Mouse (Mus musculus) hindbrain, embryonic 13.5 days (tissue): ENCODE results near the gene Kcna7. TPM values are rescaled to one million over a fixed set of nuclear protein-coding genes. Genes with fewer than 3 reads are reported as not detected.

Source experiments
- ATAC-seq: fragments of 200-750 bp; cut with Nextera tagmentation; 2 replicates; pipeline ENCODE4 v1.8.0; 2017; ENCODE audit warnings: moderate TSS enrichment; ENCODE audit not compliant: low FRiP score
- H3K27ac ChIP-seq: fragments of 300-500 bp; sonication (generic); 2 replicates; pipeline ENCODE4 v1.5.1; 2015; ENCODE audit warnings: inconsistent platforms, mild to moderate bottlenecking, moderate library complexity
- H3K27me3 ChIP-seq: fragments of 300-500 bp; sonication (generic); 2 replicates; pipeline ENCODE4 v1.6.1; 2015; ENCODE audit warnings: mild to moderate bottlenecking, inconsistent platforms
- H3K36me3 ChIP-seq: fragments of 300-500 bp; sonication (generic); 2 replicates; pipeline ENCODE4 v1.6.1; 2015; ENCODE audit warnings: mild to moderate bottlenecking, inconsistent platforms
- H3K4me1 ChIP-seq: fragments of 300-500 bp; sonication (generic); replicated peaks from 2 replicates; pipeline ENCODE4 v1.6.1; 2015; ENCODE audit warnings: inconsistent platforms
- H3K4me2 ChIP-seq: fragments of 300-500 bp; sonication (generic); 2 replicates; pipeline ENCODE4 v1.6.1; 2015; ENCODE audit warnings: inconsistent platforms, mild to moderate bottlenecking, moderate library complexity
- H3K4me3 ChIP-seq: fragments of 300-500 bp; sonication (generic); 2 replicates; pipeline ENCODE4 v1.5.1; 2015; ENCODE audit warnings: mild to moderate bottlenecking, inconsistent platforms
- H3K9ac ChIP-seq: fragments of 300-500 bp; sonication (generic); 2 replicates; pipeline ENCODE4 v1.6.1; 2015; ENCODE audit warnings: mild to moderate bottlenecking, inconsistent platforms
- H3K9me3 ChIP-seq: fragments of 300-500 bp; sonication (generic); 2 replicates; pipeline ENCODE4 v1.6.1; 2016; ENCODE audit warnings: inconsistent platforms
- WGBS: fragments of 180-500 bp; shearing (Covaris S2); methylation state at CpG from one replicate; pipeline ENCODE4 v1.1.7; 2015; 5-methylcytosine and 5-hydroxymethylcytosine counted together
- polyA plus RNA-seq: library from polyadenylated mRNA; unstranded; fragments of >200 nt; fragmentation: Nextera tagmentation; extraction: Ambion mirVana; gene quantifications from 2 replicates; pipeline ENCODE4 v1.2.1, GENCODE M21; 2015

Kcna7 gene
- polyA plus RNA-seq, 1 experiment from 2014 or later = not detected

DNA sequence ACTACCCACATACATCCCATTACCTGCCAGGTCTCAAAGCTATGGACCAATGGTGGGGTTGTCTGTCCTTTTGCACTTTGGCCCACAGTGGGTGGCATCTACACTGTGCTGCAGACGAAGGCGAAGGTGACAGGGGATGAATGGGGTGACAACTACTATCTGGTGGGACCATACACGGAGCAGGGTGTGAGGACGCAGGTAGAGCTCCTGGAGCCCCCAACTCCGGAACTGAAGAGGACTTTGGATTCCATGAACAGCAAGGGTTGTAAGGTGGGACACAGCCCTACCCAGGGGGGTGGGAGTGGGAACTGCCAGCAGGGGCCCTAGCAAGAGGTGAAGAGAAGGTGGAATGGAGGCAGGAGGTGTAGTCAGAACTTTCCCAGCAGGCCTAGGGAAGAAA is 31.0 kb downstream of the Kcna7 start:
- 92% methylated on average over 5 of the region's 5 CpGs for WGBS
- Histone ChIP-seq H3K9me3 (no peaks in the 10 kb centered on the region), H3K27ac (no peak overlapping the region), H3K9ac (0 out of 2 replicates have a peak overlapping the region, but pooled peaks have one; percentile 79), H3K27me3 (no peaks in the 10 kb centered on the region), H3K4me3 (no peak overlapping the region), H3K4me1 (peaks cover 54% of the 10 kb centered on the region), H3K36me3 (peaks cover 26% of the 10 kb centered on the region), H3K4me2 (peak overlapping the region; percentile 69; the same call in 1 of the 2 replicates)
- ATAC-seq = no peak

GRCm38 (mm10) chr7:45437046-45437445 is 31.6 kb downstream of the Kcna7 start:
- no peak for ATAC-seq
- Histone ChIP-seq H3K27ac (no peak overlapping the region), H3K4me1 (peaks cover 50% of the 10 kb centered on the region), H3K4me2 (no peak overlapping the region), H3K9me3 (no peaks in the 10 kb centered on the region), H3K4me3 (no peak overlapping the region), H3K27me3 (no peaks in the 10 kb centered on the region), H3K36me3 (peaks cover 24% of the 10 kb centered on the region), H3K9ac (no peak overlapping the region)
- 34% methylated on average over 6 of the region's 6 CpGs for WGBS

DNA sequence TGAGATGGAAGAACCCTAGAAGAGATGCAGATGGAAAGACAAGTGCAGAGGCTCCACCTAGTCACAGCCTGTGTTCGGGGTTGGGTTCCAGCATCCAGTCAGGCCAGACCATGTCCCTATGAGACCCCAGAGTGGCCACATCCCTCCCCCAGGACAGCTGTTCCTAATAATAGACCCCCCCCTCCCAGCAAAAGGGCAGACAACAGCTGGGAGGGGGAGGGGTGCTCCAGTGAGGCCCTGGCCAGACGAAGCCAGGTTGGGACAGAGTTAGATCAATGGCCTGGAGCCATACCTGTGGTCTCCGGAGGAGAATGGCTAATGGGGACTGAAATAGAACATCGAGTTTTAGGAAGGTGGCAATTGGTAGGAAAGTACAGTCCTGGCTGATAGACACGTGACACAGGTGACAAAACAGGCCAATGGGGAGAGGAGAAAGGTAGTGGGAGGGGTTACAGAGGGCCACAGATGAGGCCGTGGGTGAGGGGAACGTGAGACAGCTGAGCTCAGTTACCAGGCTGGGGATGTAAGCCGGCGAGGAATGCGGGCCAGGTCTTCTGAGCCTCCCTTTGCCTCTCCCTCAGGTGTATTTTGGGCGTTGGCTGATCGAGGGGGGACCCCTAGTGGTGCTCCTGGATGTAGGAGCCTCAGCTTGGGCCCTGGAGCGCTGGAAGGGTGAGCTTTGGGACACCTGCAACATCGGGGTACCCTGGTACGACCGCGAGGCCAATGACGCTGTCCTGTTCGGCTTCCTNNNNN is 32.2 kb downstream of the Kcna7 start, which contains the start of gene Ruvbl2:
Gene Ruvbl2, minus strand, starts transcription at position 576 of the 756 bp plus-strand sequence.
- 25% methylated on average over 19 of the region's 19 CpGs for WGBS
- H3K36me3 ChIP-seq = peaks cover 30% of the 10 kb centered on the region
- no peak for ATAC-seq
- peaks cover 44% of the 10 kb centered on the region for H3K4me1 ChIP-seq
- H3K4me3 ChIP-seq = peak within 1 kb of the TSS; percentile 7; the same call in 1 of the 2 replicates
- peak within 1 kb of the TSS; percentile 13; the same call in 1 of the 2 replicates for H3K4me2 ChIP-seq
- H3K9me3 ChIP-seq = no peaks in the 10 kb centered on the region
- no peaks in the 10 kb centered on the region for H3K27me3 ChIP-seq
- H3K9ac ChIP-seq = peak within 1 kb of the TSS; percentile 35; the same call in 1 of the 2 replicates
- no peak within 1 kb of the TSS for H3K27ac ChIP-seq

DNA sequence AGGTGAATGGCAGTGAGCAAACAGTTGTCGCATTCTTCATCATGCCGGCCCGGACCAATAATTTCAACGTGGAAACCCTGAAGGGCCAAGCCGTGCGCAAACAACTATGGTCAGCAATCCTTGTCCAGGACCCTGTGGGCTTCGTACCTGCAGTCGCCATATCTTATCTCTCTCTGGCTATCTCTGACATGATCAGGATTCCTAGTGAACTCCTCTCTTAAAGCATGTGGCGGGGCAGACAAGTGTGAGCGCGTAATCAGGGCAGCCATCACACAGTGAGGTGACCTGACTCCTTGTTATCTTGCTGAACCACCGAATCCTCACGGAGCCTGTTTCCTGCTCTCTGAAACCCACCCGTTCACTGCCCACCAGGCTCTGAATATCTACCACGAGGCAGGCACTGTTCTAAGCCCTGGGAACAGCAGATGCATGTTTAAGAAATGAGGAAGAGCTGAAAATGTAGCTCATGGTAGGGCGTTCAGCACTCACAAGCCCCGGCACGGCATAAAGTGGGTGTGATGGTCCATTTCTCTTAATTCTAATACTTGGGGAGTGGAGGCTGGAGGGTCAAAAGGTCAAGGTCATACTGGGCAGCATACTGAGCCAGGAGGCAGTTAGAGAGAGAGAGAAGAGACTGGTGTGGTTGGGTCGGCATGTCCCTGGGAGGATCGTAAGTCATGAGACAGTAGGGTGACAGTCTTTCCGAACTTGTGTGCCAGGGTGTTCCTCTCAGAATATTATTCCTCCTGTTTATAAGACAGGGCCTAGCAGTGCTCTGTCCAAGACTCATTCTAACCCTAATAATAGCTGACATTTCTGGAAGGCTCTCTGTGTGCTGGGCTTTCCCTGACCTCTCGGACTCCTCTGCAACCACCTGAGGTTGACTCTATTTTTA is 38.3 kb downstream of the Kcna7 start:
- no peak overlapping the region for H3K4me2 ChIP-seq
- no peak overlapping the region for H3K27ac ChIP-seq
- no peak overlapping the region for H3K9ac ChIP-seq
- no peaks in the 10 kb centered on the region for H3K4me1 ChIP-seq
- 91% methylated on average over 22 of the region's 22 CpGs for WGBS
- no peak overlapping the region for H3K4me3 ChIP-seq
- H3K9me3 ChIP-seq = no peaks in the 10 kb centered on the region
- no peaks in the 10 kb centered on the region for H3K27me3 ChIP-seq
- ATAC-seq = no peak
- peaks cover 73% of the 10 kb centered on the region for H3K36me3 ChIP-seq

GRCm38 (mm10) chr7:45446589-45446988 is 41.1 kb downstream of the Kcna7 start:
- Histone ChIP-seq H3K36me3 (peaks cover 64% of the 10 kb centered on the region), H3K27me3 (no peaks in the 10 kb centered on the region), H3K4me2 (no peak overlapping the region), H3K9ac (no peak overlapping the region), H3K27ac (no peak overlapping the region), H3K4me3 (no peak overlapping the region), H3K4me1 (no peaks in the 10 kb centered on the region), H3K9me3 (no peaks in the 10 kb centered on the region)
- no peak for ATAC-seq

- H3K9ac ChIP-seq = no peak overlapping the region
- no peaks in the 10 kb centered on the region for H3K27me3 ChIP-seq
- ATAC-seq = no peak
- H3K27ac ChIP-seq = no peak overlapping the region
- H3K4me2 ChIP-seq = no peak overlapping the region
- peaks cover 65% of the 10 kb centered on the region for H3K36me3 ChIP-seq
- H3K4me3 ChIP-seq = no peak overlapping the region
- H3K4me1 ChIP-seq = no peaks in the 10 kb centered on the region
- 33% methylated on average over 11 of the region's 11 CpGs for WGBS
- H3K9me3 ChIP-seq = no peaks in the 10 kb centered on the region
Measured at GRCm38 (mm10) chr7:45447325-45447990, 42.0 kb downstream of the Kcna7 start.

DNA sequence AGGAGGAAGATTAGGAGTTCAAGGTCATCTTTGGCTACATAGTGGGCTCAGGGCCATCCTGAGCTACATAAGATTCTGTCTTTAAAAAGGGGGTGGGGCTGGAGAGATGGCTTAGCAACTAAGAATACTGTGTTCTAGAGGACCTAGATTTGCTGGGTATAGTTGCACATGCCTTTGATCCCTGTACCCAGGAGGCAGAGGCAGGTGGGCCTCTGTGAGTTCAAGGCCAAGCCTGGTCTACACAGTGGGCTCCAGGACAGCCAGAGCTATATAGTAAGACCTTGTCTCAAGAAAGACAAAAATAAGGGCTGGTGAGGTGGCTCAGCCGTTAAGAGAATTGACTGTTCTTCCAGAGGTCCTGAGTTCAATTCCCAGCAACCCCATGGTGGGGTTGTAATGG is 44.5 kb downstream of the Kcna7 start:
- 90% methylated on average over 1 of the region's 1 CpGs for WGBS
- Histone ChIP-seq H3K9ac (no peak overlapping the region), H3K4me1 (no peaks in the 10 kb centered on the region), H3K4me2 (no peak overlapping the region), H3K27me3 (no peaks in the 10 kb centered on the region), H3K27ac (no peak overlapping the region), H3K9me3 (no peaks in the 10 kb centered on the region), H3K36me3 (peaks cover 59% of the 10 kb centered on the region), H3K4me3 (no peak overlapping the region)
- ATAC-seq = no peak

DNA sequence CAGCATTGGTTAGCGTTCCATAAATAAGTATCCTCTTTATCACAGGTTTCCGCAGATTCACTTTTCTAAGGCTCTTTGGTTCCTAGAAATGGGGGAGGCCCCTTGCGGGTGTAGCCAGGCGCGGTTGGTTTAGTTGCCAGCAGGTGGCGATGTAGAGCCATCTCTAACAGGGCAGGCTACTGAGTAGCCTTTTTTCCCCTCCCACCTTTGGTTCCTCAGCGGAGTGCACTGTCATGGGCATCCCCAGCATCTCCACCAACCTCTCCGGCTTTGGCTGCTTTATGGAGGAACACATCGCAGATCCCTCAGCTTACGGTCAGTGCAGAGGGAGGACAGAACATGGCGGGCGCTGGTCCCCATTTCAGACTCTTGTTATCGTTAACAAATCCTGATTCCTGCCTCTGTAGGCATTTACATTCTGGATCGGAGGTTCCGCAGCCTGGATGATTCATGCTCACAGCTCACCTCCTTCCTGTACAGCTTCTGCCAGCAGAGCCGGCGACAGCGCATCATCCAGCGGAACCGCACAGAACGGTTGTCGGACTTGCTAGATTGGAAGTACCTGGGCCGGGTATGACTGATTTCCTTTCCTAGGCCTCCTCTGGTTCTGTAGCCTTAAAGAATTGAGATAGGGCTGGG is 46.0 kb downstream of the Kcna7 start:
- H3K9ac ChIP-seq = peak overlapping the region; percentile 51; the same call in 1 of the 2 replicates

DNA sequence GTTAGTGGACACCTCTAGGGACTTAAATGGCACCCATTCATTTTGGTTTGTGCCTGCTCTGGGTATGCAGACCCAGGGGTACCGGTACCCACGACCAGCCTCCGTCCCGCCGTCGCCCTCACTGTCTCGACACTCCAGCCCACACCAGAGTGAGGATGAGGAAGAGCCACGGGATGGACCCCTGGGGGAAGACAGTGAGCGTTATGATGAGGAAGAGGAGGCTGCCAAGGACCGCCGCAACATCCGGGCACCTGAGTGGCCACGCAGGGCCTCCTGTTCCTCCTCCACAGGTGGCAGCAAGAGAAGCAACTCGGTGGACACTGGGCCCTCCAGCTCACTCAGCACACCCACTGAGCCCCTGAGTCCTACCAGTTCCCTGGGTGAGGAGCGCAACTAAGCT is 49.5 kb downstream of the Kcna7 start:
- Histone ChIP-seq H3K36me3 (peaks cover 60% of the 10 kb centered on the region), H3K9me3 (no peaks in the 10 kb centered on the region), H3K4me2 (no peak overlapping the region), H3K4me3 (no peak overlapping the region), H3K27ac (no peak overlapping the region), H3K9ac (no peak overlapping the region), H3K27me3 (no peaks in the 10 kb centered on the region), H3K4me1 (peaks cover 21% of the 10 kb centered on the region)
- ATAC-seq = no peak
- 88% methylated on average over 15 of the region's 15 CpGs for WGBS

More for the DNA sequence above, 46.0 kb downstream of the Kcna7 start:
- no peaks in the 10 kb centered on the region for H3K9me3 ChIP-seq
- peak; percentile 70 for ATAC-seq
- 0 out of 2 replicates have a peak overlapping the region, but pooled peaks have one; percentile 0 for H3K4me2 ChIP-seq
- 53% methylated on average over 23 of the region's 23 CpGs for WGBS
- H3K4me3 ChIP-seq = no peak overlapping the region
- no peaks in the 10 kb centered on the region for H3K27me3 ChIP-seq
- H3K4me1 ChIP-seq = peaks cover under 1% of the 10 kb centered on the region; the same call in 1 of the 2 replicates
- peaks cover 60% of the 10 kb centered on the region for H3K36me3 ChIP-seq
- no peak overlapping the region for H3K27ac ChIP-seq

DNA sequence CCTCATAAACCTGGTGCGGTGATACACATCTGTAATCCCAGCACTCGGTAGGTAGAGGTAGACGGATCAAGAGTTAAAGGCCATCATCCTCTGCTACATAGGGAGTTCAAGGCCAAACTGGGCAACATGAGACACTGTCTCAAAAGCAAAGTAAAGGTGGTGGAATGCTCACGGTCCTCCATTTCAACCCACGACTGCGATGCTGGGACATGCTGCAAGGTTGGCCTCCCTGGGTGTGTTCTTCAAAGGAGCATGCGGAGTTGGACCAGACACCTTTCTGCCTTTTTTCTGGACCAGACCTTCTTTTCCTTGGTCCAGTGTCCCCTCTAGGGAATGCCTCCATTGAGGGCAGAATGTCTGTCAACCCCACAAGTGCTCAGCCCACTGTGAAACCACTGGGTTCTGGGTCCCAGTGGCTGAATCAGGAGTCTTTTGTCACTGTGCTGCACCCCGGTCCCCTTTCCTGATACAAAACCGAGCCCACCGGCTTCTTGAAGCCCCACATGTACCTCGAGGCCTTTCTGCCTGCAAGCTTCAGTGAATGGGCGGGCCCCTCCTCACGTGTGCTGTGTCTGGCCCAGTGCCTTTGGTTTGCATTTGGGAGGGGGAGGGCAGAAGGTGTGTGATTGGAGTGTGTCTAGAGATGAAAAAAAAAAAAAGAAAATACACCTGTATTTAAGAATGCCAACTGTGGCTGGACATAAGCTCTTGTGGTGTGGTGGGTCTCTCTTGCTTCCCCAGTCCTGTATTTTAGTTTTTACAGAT is 50.7 kb downstream of the Kcna7 start:
- Histone ChIP-seq H3K4me2 (no peak overlapping the region), H3K27ac (peak overlapping the region; percentile 97), H3K4me1 (peaks cover 32% of the 10 kb centered on the region), H3K9me3 (no peaks in the 10 kb centered on the region), H3K4me3 (no peak overlapping the region), H3K9ac (peak overlapping the region; percentile 95; the same call in 1 of the 2 replicates), H3K27me3 (no peaks in the 10 kb centered on the region), H3K36me3 (peaks cover 58% of the 10 kb centered on the region)
- no peak for ATAC-seq
- 78% methylated on average over 13 of the region's 13 CpGs for WGBS

- 56% methylated on average over 9 of the region's 9 CpGs for WGBS
- H3K9me3 ChIP-seq = no peaks in the 10 kb centered on the region
- peaks cover 57% of the 10 kb centered on the region for H3K36me3 ChIP-seq
Measured at GRCm38 (mm10) chr7:45456721-45457203, 51.3 kb downstream of the Kcna7 start.

More at GRCm38 (mm10) chr7:45456721-45457203, 51.3 kb downstream of the Kcna7 start:
- Histone ChIP-seq H3K4me1 (peaks cover 37% of the 10 kb centered on the region), H3K4me3 (peak overlapping the region; percentile 86), H3K9ac (peak overlapping the region; percentile 95), H3K27ac (peak overlapping the region; percentile 97), H3K4me2 (peak overlapping the region; percentile 98), H3K27me3 (no peaks in the 10 kb centered on the region)
- ATAC-seq = no peak
